Mouse (Mus musculus) kidney, embryonic 14.5 days (tissue): ENCODE measurements around the gene Rhbdf2. TPM values are rescaled to one million over a fixed set of nuclear protein-coding genes. Genes with fewer than 3 reads are reported as not detected.
A peak's percentile ranks its signal among the peaks of the same experiment; 100 is the strongest.

ENCODE experiments used
- ATAC-seq: fragments of 200-750 bp; cut with Nextera tagmentation; 2 replicates; pipeline ENCODE4 v1.8.0; 2017; ENCODE audit warnings: moderate number of reproducible peaks, mild to moderate bottlenecking, moderate TSS enrichment, moderate library complexity; ENCODE audit not compliant: low FRiP score, low TSS enrichment
- H3K27ac ChIP-seq: fragments of 300-500 bp; sonication (generic); 2 replicates; pipeline ENCODE4 v1.5.1; 2014; ENCODE audit warnings: low read depth, mild to moderate bottlenecking, low read length, moderate library complexity, mixed read lengths
- H3K27me3 ChIP-seq: fragments of 300-500 bp; sonication (generic); 2 replicates; pipeline ENCODE4 v1.6.1; 2014; ENCODE audit warnings: mild to moderate bottlenecking, low read length; ENCODE audit not compliant: control insufficient read depth, insufficient read depth
- H3K36me3 ChIP-seq: fragments of 300-500 bp; sonication (generic); 2 replicates; pipeline ENCODE4 v1.6.1; 2014; ENCODE audit warnings: low read length, mixed read lengths; ENCODE audit not compliant: control insufficient read depth, insufficient read depth
- H3K4me1 ChIP-seq: fragments of 300-500 bp; sonication (generic); 2 replicates; pipeline ENCODE4 v1.6.1; 2014; ENCODE audit warnings: low read length, mixed read lengths; ENCODE audit not compliant: control insufficient read depth, insufficient read depth
- H3K4me2 ChIP-seq: fragments of 300-500 bp; sonication (generic); replicated peaks from 2 replicates; pipeline ENCODE4 v1.6.1; 2014; ENCODE audit warnings: low read depth, mild to moderate bottlenecking, low read length
- H3K4me3 ChIP-seq: fragments of 300-500 bp; sonication (generic); 2 replicates; pipeline ENCODE4 v1.5.1; 2014; ENCODE audit warnings: mild to moderate bottlenecking, low read length
- H3K9ac ChIP-seq: fragments of 300-500 bp; sonication (generic); 2 replicates; pipeline ENCODE4 v1.6.1; 2014; ENCODE audit warnings: low read depth, mild to moderate bottlenecking, low read length, moderate library complexity
- H3K9me3 ChIP-seq: fragments of 300-500 bp; sonication (generic); 2 replicates; pipeline ENCODE4 v1.6.1; 2016; ENCODE audit warnings: low read length; ENCODE audit not compliant: control insufficient read depth
- WGBS: fragments of 180-500 bp; shearing (Covaris S2); extraction: QIAGEN DNeasy Blood & Tissue Kit; methylation state at CpG from one replicate; pipeline ENCODE4 v1.1.7; 2014; 5-methylcytosine and 5-hydroxymethylcytosine counted together
- polyA plus RNA-seq: library from polyadenylated mRNA; unstranded; fragments of >200 nt; fragmentation: Nextera tagmentation; extraction: Ambion mirVana; gene quantifications from 2 replicates; pipeline ENCODE4 v1.2.1, GENCODE M21; 2014

Gene Rhbdf2
- polyA plus RNA-seq, 1 experiment from 2014 or later: 7.2 TPM

DNA sequence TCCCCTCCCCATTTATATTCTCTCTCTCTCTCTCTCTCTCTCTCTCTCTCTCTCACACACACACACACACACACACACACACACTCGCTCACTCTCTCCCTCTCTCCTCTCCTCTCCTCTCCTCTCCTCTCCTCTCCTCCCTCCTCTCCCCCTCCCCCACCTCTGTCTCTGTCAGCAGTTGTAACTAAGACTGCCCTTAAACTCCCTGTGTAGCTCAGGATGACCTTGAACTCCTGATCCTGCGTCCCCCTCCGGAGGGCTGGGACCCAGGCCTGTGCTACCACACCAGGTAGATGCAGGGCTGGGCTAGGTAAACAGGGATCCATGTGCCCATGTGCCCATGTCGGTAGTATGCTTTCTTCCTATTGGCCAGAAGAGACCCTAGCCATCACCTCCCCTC lies 35.2 kb downstream of the Rhbdf2 start:
- no peaks in the 10 kb centered on the region for H3K4me1 ChIP-seq
- ATAC-seq: no peak

DNA sequence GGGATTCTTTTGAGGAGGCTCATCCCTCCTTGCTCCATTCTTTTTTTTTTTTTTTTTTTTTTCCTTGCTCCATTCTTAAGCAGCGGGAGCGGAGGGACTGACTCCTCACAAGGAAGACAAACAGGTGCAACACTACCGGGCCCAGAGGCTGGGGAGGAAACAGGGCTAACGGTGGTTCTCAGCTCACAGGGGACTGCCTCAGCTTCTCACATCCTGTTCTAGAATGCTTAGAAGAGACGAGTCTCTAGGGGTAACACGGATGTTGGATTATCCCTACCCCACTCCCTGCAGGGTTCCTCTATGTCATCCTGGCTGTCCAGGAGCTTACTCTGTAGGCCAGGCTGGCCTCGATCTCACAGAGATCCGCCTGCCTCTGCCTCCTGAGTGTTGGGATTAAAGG lies 37.2 kb downstream of the Rhbdf2 start:
- H3K36me3 ChIP-seq: no peaks in the 10 kb centered on the region
- no peak overlapping the region for H3K27ac ChIP-seq
- H3K4me1 ChIP-seq: no peaks in the 10 kb centered on the region
- H3K4me2 ChIP-seq: no peak overlapping the region
- 72% methylated on average over 8 of the region's 8 CpGs for WGBS
- no peak overlapping the region for H3K9ac ChIP-seq
- 0 out of 2 replicates have a peak, but pooled peaks cover 7% of the 10 kb centered on the region for H3K27me3 ChIP-seq
- H3K4me3 ChIP-seq: no peak overlapping the region
- no peak for ATAC-seq
- no peaks in the 10 kb centered on the region for H3K9me3 ChIP-seq

More for the DNA sequence above, 35.2 kb downstream of the Rhbdf2 start:
- H3K4me3 ChIP-seq: no peak overlapping the region
- no peak overlapping the region for H3K9ac ChIP-seq
- no peaks in the 10 kb centered on the region for H3K9me3 ChIP-seq
- 0 out of 2 replicates have a peak, but pooled peaks cover 7% of the 10 kb centered on the region for H3K27me3 ChIP-seq
- 90% methylated on average over 4 of the region's 4 CpGs for WGBS
- no peaks in the 10 kb centered on the region for H3K36me3 ChIP-seq
- no peak overlapping the region for H3K27ac ChIP-seq
- no peak overlapping the region for H3K4me2 ChIP-seq

DNA sequence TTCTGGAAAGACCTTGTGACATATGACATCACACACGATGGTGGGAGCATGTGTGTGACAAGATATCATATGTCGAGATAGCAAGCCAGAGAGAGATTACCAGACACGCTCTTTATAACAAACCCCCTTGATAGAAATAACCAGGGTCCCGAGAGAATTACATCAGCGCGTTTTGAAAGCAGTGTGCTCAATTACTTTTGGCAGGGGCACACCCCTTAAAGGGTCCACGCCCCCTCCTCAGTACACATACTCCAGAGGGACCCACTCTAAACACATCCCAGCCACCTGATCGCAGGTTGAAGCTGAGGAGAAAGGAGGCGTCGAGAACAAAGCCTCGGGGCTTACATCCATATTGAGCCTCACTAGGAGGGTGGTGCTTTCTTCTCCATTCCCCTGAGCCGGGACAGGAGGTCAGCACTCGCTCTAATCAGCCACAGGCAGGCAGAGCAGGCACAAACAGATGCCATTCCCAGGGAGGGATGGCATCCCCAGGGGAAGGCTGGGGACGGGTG lies 37.7 kb downstream of the Rhbdf2 start:
- WGBS: 37% methylated on average over 14 of the region's 14 CpGs
- ATAC-seq: peak; percentile 10; the same call in 1 of the 2 replicates
- no peaks in the 10 kb centered on the region for H3K4me1 ChIP-seq
- no peak overlapping the region for H3K4me2 ChIP-seq
- no peak overlapping the region for H3K9ac ChIP-seq
- no peaks in the 10 kb centered on the region for H3K9me3 ChIP-seq
- no peak overlapping the region for H3K4me3 ChIP-seq
- no peak overlapping the region for H3K27ac ChIP-seq
- H3K27me3 ChIP-seq: 0 out of 2 replicates have a peak, but pooled peaks cover 7% of the 10 kb centered on the region
- no peaks in the 10 kb centered on the region for H3K36me3 ChIP-seq

DNA sequence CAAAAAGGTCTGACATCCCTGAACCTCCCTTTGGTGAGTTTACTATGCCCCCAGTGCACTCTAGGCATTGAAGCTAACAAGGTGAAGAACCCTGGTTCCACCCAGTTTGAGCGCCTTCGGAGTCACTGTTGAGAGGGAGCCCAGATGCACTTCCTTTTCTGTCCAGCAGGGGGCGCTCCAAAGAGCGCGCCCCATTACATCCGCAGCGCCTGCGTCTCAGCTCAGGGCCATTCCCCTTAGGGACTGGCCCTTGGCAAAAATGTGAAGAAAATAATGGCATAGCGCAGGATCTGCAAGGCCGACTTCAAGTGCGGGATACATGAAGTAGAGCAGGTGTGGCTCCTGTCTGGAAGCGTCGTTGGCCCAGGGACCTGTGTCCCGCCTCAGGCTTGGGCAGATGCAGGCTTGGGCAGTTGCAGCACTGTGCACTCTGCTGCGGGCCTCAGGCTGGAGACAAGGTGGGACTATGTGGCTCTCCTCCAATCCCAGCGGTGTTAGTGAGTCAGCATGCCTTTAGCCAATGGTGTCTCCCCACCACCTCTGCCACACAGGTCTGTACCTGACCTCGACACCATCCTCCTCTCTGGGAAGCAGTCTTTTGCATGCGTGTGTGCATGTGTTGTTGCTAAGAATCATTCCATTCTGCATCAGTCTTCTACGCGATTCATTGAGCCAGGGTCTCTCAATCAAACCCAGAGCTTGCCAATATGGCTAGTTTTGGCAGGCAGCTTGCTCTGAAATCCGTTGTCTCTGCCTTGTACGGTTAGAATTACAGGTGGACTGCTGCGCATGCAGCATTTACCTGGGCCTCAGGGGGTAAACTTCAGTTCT lies 39.8 kb downstream of the Rhbdf2 start:
- 22% methylated on average over 23 of the region's 23 CpGs for WGBS
- Histone ChIP-seq H3K27me3 (0 out of 2 replicates have a peak, but pooled peaks cover 7% of the 10 kb centered on the region), H3K4me2 (peak overlapping the region; percentile 27), H3K9me3 (no peaks in the 10 kb centered on the region), H3K27ac (no peak overlapping the region), H3K4me1 (no peaks in the 10 kb centered on the region), H3K9ac (no peak overlapping the region), H3K4me3 (no peak overlapping the region), H3K36me3 (no peaks in the 10 kb centered on the region)
- ATAC-seq: peak; percentile 53

DNA sequence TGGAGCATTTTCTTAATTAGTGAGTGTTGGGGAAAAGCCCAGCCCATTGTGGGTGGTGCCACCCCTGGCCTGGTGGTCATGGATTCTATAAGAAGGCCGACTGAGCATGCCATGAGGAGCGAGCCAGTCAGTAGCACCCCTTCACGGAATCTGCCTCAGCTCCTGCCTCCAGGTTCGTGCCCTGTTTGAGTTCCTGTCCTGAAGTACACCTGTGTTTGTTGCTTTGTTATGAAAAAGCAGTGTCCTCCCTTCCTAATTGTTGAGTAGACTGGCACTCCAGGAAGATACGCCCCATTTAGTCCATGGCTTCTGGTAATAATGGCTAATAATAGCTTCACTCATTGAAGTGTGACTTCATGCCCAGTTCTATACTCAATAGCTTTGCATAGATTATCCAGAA lies 40.5 kb downstream of the Rhbdf2 start, which contains the start of gene Aanat:
Gene Aanat (plus strand): TSS at position 123 of the 400 bp plus-strand sequence.
- Histone ChIP-seq H3K4me1 (no peaks in the 10 kb centered on the region), H3K9ac (no peak within 1 kb of the TSS), H3K27ac (no peak within 1 kb of the TSS), H3K4me2 (peak within 1 kb of the TSS; percentile 27), H3K27me3 (0 out of 2 replicates have a peak, but pooled peaks cover 7% of the 10 kb centered on the region), H3K4me3 (no peak within 1 kb of the TSS), H3K9me3 (no peaks in the 10 kb centered on the region), H3K36me3 (no peaks in the 10 kb centered on the region)
- WGBS: 60% methylated on average over 5 of the region's 5 CpGs
- ATAC-seq: no peak

DNA sequence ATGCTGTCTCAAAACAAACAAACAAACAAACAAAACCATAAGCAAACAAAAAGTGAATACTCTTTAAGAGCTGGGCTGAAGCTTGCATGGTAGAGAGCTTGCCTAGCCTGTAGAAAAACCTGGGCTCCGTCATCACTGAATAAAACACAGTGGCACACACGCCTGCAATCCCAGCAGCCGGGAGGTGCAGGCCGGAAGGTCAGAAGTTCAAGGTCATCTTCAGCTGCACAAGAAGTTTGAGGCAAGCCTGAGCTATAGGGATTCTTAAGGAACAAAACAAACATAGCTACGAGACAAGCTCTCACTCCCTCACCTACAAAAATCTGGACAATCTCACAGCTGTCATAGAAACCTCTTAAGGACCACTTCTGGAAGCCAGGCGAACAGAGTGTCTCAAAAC lies 41.1 kb downstream of the Rhbdf2 start:
- Histone ChIP-seq H3K36me3 (no peaks in the 10 kb centered on the region), H3K9me3 (no peaks in the 10 kb centered on the region), H3K27me3 (0 out of 2 replicates have a peak, but pooled peaks cover 7% of the 10 kb centered on the region), H3K4me2 (no peak overlapping the region), H3K4me3 (no peak overlapping the region), H3K27ac (no peak overlapping the region), H3K4me1 (no peaks in the 10 kb centered on the region), H3K9ac (no peak overlapping the region)
- WGBS: 69% methylated on average over 6 of the region's 6 CpGs
- ATAC-seq: no peak

DNA sequence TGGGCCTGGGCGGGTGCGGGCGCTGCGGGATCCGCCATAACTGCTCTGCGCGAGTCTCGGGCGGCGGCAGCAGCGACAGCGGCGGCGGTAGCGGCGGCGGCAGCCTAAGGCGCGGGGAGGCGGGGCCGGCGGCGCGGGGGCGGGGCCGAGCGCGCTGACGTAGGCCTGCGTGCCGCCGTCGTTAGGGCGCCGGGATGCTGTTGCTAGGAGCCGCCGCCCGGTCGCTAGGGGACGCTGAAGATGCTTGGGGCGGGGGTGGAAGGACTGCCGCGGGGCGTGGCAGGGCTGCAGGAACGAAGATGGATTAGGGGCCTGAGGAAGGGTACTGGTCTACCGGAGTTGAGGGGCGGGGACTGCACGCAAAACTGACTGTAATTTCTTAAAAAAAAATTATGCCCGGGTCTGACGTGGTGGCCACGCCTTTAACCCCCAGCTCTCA lies 45.4 kb downstream of the Rhbdf2 start, which contains the start of gene Ube2o:
Gene Ube2o (minus strand): TSS at position 72 of the 439 bp plus-strand sequence.
- Histone ChIP-seq H3K9ac (peak within 1 kb of the TSS; percentile 86), H3K27me3 (no peaks in the 10 kb centered on the region), H3K36me3 (no peaks in the 10 kb centered on the region), H3K4me2 (peak within 1 kb of the TSS; percentile 90), H3K27ac (peak within 1 kb of the TSS; percentile 62; the same call in 1 of the 2 replicates), H3K4me3 (peak within 1 kb of the TSS; percentile 96), H3K4me1 (peaks cover 8% of the 10 kb centered on the region), H3K9me3 (no peaks in the 10 kb centered on the region)
- ATAC-seq: peak; percentile 89
- WGBS: 2% methylated on average over 33 of the region's 51 CpGs

DNA sequence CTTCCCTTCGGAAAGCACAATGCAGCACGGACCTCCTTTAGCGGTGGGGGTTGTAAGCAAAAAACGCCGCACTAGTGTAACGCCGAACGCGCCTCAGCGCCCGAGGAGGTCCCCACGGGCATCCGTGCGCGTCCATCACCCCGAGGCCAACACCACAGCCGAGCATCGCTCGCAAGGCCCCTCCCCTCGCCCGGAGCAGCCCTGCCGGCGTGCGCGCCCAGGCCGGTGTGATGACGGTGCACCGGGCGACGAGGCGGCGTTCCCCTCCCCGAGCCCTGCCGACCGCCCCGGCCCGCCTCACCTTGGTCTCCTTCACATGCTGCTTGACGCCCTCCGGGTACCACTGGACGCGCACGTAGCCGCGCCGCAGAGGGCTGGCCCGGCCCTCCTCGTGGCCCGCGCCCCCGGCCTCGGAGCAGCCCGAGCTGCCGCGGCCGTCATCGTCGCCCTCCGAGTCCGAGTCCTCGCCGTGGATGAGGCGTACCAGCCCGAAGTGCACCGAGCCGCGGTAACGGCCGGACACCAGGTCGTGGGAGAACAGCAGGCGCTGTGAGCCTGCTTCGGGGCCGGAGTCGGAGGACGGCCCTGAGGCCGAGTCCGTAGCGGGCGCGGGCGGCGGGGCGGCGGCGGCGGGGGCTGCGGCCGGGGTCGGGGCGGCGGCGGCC lies 46.0 kb downstream of the Rhbdf2 start:
- Histone ChIP-seq H3K4me2 (peak overlapping the region; percentile 90), H3K4me1 (peaks cover 8% of the 10 kb centered on the region), H3K9ac (peak overlapping the region; percentile 86), H3K4me3 (peak overlapping the region; percentile 96), H3K27me3 (no peaks in the 10 kb centered on the region), H3K9me3 (no peaks in the 10 kb centered on the region), H3K27ac (peak overlapping the region; percentile 62; the same call in 1 of the 2 replicates), H3K36me3 (no peaks in the 10 kb centered on the region)
- peak; percentile 65 for ATAC-seq
- under 1% methylated on average over 78 of the region's 91 CpGs for WGBS
